Mouse (Mus musculus) CD8-positive naive resting alpha-beta T cell, adult 2 months (primary cell): Measurements from ENCODE around the gene Ccdc39.

Experiments used
- DNase-seq, 2 experiments: peaks; one replicate each; pipeline ENCODE4 v3.0.0; 2022; ENCODE audit warnings: low read depth in 2 of 2, low spot score in 2 of 2

Ccdc39 gene

GRCm38 (mm10) chr3:33799617-33800512 lies 44.2 kb downstream of the Ccdc39 start, which contains the start of gene Ttc14:
TSS of gene Ttc14 (plus strand) at chr3:33799832.
- peak; percentile 97 to 98 for DNase-seq

GRCm38 (mm10) chr3:33790975-33791374 lies 53.1 kb downstream of the Ccdc39 start:
- no peak for DNase-seq
